Comparison of ENCODE assay signal across 8 mouse cellular contexts in genomic region chrX:23295952-23296598, GRCm38 (mm10).
A peak's percentile ranks its signal among the peaks of the same experiment; 100 is the strongest.
DNase-seq lines count a peak whose midpoint lies in the region; ATAC-seq and TF ChIP-seq lines count a peak whose summit lies in the region.

No protein-coding gene starts in this region.

- no peak overlapping the region for H3K27ac ChIP-seq in limb, embryonic 11.5 days (replicated peaks; ENCODE audit: low read depth, low read length)
- no peak overlapping the region for H3K27ac ChIP-seq in limb, embryonic 10.5 days

- H3K36me3 ChIP-seq in limb, embryonic 11.5 days (ENCODE audit: control insufficient read depth, insufficient read depth, low read length), result no peaks in the 10 kb centered on the region
- H3K36me3 ChIP-seq in limb, embryonic 10.5 days, result no peaks in the 10 kb centered on the region

- no peaks in the 10 kb centered on the region for H3K9me3 ChIP-seq in limb, embryonic 11.5 days (ENCODE audit: control insufficient read depth, low read length)
- no peaks in the 10 kb centered on the region for H3K9me3 ChIP-seq in limb, embryonic 10.5 days (replicated peaks)

- H3K9ac ChIP-seq in limb, embryonic 11.5 days (ENCODE audit: low read length), result no peak overlapping the region

- TF ChIP-seq POLR2A in brain, embryonic 14.5 days (IDR thresholded peaks at IDR 0.05; ENCODE audit: borderline replicate concordance, extremely low read depth, insufficient read depth, insufficient read length, poor library complexity, severe bottlenecking), result no peak

- no peaks in the 10 kb centered on the region for H3K4me1 ChIP-seq in limb, embryonic 11.5 days (ENCODE audit: control insufficient read depth, insufficient read depth, low read length)
- no peaks in the 10 kb centered on the region for H3K4me1 ChIP-seq in limb, embryonic 10.5 days

- no peak for ATAC-seq in limb, embryonic 11.5 days (ENCODE audit: insufficient number of reproducible peaks, low FRiP score, low TSS enrichment, low read depth)

- H3K27me3 ChIP-seq in limb, embryonic 11.5 days (ENCODE audit: control insufficient read depth, insufficient read depth, low read length), result no peaks in the 10 kb centered on the region
- no peaks in the 10 kb centered on the region for H3K27me3 ChIP-seq in limb, embryonic 10.5 days (ENCODE audit: low read depth, poor library complexity, severe bottlenecking)

- H3K4me3 ChIP-seq in limb, embryonic 11.5 days (ENCODE audit: low read depth, low read length), result no peak overlapping the region
- no peak overlapping the region for H3K4me3 ChIP-seq in limb, embryonic 10.5 days

- TF ChIP-seq CTCF in brain, embryonic 14.5 days (IDR thresholded peaks at IDR 0.05; ENCODE audit: borderline replicate concordance, extremely low read depth, insufficient read depth, insufficient read length), result peak; percentile 63; the same call in 1 of the 2 replicates

- WGBS in limb, embryonic 11.5 days, result 37% methylated on average over 5 of the region's 5 CpGs
- 37% methylated on average over 5 of the region's 5 CpGs for WGBS in limb, embryonic 10.5 days

- peak; percentile 38 for DNase-seq in limb, embryonic 11.5 days (ENCODE audit: low spot score)
- DNase-seq in limb, embryonic 10.5 days (ENCODE audit: low spot score), result no peak
- DNase-seq in brain, embryonic 14.5 days (ENCODE audit: low read depth), result peak; percentile 86
- DNase-seq in frontal cortex, postnatal 10 days (ENCODE audit: low spot score in 2 of 2), result peak; percentile 16 to 57
- DNase-seq in layer of hippocampus, adult 18-20 months (ENCODE audit: low spot score in 2 of 2), result peak; percentile 22 to 78
- peak; percentile 20 for DNase-seq in mesoderm, embryonic 11.5 days (ENCODE audit: low read depth, low spot score)
- DNase-seq in thymus, postnatal 0 days (ENCODE audit: low spot score), result no peak
- DNase-seq in urinary bladder, postnatal 4 days (ENCODE audit: low spot score in 2 of 2), result no peak

- no peak overlapping the region for H3K4me2 ChIP-seq in limb, embryonic 11.5 days (ENCODE audit: low read depth, severe bottlenecking)

Comparison
In these comparisons a context has a peak if more than half of its experiments do, and no peak if none do; other contexts are left out.
1. DNase-seq: peak in limb, embryonic 11.5 days (single experiment), brain, embryonic 14.5 days (single experiment), frontal cortex, postnatal 10 days (2 of 2), layer of hippocampus, adult 18-20 months (2 of 2) and mesoderm, embryonic 11.5 days (single experiment); none in limb, embryonic 10.5 days (single experiment), thymus, postnatal 0 days (single experiment) and urinary bladder, postnatal 4 days (0 of 2).